Mouse (Mus musculus) urinary bladder, postnatal 10 days (tissue): ENCODE data around the gene C1qb.

Experiments used
- DNase-seq: peaks from one replicate; pipeline ENCODE4 v3.0.0; 2022; ENCODE audit warnings: low spot score

C1qb gene

DNA sequence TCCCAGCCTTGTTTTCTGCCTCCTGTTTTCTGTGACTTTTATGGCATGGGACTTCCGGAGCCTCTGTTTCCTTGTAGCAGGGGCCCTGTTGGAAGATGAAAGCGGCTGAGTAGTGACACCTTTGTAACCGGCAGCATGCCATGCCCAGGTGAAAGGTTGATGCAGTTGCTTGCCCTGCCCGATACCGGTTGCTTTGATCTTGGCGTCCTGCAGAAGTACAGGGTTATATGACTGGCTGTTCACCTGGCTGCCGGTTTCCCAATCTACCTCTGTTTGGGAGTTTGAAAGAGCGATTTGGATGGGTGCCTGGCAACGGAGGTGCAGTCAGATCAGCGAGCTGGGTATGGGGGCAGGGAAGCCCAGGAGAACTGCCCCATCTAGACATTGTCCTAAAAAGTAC, 43.2 kb downstream of the C1qb start:
- no peak for DNase-seq

DNA sequence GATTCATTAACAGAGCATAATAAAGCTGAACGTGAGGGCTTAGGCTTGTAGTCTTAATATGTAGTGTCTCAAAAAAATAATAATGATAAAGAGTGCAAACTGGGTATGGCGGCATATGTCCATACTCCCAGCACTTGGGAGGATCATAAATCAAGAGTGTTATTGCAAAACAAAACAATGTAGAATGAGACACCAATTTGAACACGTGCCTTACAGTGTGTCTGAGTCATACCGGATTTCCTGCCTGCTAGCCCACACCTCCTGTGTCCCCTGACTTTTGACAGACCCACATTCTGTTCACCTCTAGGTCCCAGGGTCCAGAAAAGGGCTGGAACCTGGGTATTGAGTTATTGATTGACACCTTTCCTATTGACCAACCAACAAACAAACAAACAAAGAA, 44.0 kb downstream of the C1qb start:
- no peak for DNase-seq

DNA sequence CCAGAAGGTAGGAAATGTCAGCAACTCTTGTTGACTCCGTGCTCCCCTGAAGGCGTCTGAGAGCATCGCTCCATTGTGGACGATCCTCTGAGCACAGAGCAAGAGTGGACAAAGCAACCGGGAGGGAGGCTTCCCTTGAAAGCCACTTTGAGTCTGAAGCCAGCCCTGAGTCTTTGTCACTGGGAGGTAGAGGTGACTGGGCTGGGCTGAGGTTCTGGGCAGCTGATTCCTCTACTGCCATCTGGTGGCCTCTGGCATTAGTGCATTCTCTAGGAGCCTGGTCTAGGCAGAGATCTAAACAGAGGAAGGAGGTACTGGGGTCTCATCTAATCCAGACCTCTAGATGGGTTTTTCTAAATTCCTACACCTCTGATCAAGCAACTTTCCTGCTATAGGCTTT, 44.9 kb downstream of the C1qb start:
- no peak for DNase-seq

DNA sequence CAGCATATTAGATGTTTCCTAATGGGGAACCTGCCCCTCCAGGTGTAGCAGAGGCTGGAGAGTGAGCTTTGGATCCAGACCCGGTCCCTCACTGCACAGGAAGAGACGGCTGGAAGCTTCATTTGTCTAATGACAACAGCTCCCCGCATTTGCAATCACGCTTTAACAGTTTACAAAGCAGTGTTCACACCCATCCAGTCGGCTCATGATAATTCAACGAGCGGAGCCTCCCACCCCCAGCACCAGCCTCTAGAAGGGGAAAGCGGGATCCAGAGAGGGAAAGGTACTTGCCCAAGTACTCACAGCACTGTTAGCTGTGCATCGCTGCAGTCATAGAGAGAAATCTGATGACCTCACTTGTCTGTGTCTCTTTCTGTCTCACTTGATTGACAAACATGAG, 47.5 kb downstream of the C1qb start:
- DNase-seq = no peak

DNA sequence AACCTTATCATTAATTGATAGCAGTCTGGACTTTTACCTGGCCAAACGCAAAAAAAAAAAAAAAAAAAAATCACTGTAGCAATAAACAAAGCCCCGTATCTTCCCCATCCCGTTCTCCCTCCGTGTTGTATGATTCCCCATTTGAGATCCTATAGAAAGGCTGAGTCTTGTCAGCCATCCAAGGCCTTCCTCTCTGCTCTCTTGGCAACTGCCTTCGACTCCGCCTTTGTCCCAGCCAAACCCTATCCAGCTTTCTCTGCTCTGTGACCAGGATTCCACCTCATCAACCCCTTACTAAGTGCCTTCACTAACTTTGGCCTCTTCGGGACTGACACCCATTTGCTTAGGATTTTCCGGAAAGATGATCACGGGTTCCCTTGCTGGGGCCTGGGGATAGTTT, 48.0 kb downstream of the C1qb start:
- no peak for DNase-seq

DNA sequence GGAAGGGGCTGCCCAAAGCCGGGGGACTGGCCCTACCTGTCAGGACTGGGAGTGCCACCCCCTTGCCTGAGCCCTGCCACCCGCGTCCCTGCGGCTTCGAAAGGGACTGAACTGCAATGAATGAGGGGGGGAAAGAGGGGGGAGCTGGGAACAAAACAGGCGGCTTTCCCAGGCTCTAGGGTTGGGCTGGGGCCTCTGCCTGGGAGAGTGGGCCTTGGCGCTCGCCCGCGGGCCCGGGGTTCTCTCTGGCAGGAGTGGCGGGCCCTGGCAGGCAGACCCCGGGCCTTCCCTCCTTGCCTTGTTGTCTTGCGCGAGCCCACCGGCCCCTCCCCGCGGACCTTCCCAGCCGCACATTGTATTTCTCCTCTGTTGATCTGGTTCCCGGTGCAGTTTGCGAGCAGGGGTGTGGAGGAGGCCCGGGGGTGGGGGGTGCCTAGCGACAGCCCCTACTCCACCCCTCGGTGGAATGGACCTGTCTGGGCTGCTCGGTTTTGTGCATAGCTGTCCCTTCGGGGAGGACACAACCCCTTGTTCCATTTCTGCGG, 49.5 kb downstream of the C1qb start:
- no peak for DNase-seq

DNA sequence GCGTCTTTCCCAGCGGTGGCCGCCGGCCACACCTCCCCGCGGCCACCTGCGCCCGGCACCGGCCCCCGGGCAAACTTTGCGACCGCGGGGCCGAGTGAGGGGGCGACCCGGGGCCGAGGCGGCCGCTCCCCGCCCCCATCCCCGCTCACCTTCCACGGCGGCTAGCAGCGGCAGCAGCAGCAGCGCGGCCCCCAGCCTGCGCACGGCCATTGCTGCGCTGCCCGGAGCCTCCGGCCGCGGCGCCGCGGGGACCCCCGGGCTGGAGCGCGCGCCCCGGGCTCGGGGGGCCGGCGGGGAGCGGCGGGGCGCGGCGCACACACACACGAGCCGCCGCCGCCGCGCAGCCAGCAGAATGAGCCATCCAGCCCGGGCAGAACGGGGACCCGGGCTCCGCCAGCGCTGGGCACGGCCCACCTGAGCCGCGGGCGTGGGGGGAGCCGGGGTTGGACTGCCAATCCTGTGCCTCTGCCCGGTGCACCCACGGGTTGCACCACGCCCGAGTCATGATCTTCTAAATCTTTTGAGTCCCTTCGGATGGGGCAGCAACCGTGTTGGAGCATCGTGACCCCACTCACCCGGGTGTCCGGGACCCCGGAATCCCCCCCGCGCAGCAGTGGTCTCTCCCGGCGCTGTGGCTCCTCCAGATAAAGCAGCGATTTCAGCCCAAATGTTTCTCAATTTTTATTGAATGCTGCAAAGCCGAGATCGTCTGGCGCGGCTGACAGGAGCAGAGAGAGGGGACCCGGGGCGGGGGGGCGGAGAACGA, 50.2 kb downstream of the C1qb start, which contains the start of gene Ephb2:
Gene Ephb2, minus strand, starts transcription at position 368 of the 766 bp plus-strand sequence.
- no peak for DNase-seq

DNA sequence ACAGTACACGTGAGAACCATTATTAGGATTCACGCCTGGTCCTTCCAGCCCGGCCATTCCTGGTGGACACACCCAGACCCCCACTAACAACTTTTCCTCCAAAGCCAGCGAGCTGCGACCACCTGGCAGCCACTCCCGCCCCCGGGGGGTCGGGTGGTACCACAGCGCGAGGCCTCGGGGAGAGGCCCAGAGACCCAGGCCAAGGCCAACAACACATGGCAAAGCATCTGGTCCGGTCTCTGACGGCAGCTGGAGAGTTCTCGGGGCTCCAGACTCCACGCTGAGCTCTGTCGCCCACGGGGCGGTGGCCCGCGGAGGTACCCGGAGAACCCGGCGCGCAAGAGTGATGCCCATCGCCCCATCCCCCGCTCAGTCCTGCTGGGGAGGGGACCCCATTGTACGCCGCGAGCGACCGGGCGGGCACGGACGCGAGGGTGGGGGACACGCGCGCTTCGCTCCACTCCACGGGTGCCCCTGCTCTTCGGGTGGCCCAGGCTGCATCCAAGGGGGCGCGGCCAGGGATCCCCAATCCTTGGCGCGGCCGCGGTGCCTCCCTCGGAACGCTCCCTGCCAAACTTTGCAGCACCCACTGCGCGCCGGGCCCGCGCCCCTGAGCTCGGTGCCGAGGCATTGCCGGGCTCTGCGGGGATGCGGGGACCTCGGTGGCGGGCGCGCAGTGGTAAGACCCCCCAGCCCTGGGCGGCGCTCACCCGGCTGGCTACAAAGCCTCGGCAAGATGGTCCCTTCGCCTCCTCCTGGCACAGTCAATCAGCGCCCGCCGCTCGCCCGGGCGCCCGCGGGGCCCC, 51.0 kb downstream of the C1qb start:
- DNase-seq = no peak

DNA sequence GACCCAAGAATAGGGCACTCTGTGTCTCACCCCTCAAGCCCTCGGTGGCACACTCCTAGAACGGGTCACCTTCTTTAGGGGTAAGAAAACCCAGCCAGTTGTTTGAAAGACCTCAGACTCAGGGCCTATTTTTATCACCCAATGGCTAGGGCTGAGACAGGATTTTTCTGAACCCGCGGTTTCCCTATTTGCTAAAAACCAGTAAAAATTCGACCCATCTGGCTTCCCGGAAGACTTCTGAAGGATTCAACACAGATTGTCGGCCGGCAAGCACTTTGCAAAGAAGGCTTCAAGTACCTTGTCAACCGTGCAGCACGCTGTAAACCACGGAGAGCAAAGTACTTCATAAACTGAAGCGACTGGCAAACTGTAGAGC, 51.6 kb downstream of the C1qb start:
- DNase-seq = no peak

DNA sequence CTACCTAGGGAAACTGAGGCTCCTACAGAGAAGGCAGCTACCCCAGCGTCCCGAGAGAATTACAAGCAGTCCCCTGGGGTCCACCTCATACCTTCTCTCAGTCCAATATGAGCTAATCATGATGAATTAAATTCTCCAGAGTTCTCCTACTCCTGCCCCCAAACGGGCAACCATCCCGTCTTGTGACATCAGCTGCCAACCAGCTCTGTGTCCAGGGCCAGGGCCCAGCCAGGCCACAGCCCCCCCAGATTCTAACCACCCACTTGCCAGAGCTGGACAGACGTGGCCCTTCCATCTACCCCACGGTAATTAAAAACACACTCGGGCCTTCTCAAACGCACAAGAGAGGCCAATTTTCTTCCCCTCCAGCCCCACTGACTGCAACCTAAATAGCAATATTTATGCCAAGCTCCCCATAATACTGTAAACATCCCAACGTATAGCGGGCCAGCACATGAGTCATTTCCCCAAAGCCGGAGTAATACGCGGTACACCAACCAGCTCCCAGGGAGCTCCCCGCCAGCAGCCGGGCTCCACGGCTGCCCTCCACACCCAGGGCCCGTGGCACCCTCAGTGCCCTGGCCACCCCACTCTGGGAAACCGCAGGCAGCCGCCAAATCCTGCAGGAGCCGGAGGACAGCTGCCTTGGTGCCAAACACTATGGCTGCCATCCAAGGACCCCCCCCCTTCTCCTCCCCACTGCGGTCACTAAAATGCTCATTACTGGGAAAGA, 52.2 kb downstream of the C1qb start:
- no peak for DNase-seq

DNA sequence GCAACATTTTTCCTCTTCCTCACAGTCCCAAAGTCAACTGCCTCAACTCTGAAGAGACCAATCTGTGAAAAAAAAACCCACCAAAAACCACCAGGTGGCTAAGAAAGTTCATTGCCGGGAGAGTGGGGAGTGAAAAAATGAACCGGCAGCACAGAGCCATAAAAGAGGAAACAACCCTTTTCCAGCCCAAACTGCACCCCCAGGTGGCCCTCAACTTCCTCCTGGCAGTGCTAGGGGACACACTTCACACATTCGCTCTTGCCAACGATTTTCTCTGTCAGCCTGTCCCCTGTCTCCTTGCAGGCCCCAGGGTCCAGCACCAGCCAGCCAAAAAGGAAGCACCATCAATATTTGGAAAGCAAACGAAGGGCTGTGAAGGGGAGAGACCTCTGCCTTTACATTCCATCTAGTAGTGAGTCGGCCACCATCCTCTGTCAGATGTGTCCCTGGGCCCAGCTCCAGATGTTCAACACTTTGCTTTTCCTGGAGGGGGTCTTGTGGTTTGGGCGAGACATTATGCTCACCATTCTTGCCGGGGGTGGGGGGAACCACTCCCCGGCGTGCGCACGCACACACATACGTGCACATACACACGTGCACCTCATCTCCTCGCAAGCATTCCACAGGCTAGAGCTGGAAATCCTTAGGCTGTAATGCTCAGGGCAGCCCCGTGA, 53.3 kb downstream of the C1qb start:
- no peak for DNase-seq

DNA sequence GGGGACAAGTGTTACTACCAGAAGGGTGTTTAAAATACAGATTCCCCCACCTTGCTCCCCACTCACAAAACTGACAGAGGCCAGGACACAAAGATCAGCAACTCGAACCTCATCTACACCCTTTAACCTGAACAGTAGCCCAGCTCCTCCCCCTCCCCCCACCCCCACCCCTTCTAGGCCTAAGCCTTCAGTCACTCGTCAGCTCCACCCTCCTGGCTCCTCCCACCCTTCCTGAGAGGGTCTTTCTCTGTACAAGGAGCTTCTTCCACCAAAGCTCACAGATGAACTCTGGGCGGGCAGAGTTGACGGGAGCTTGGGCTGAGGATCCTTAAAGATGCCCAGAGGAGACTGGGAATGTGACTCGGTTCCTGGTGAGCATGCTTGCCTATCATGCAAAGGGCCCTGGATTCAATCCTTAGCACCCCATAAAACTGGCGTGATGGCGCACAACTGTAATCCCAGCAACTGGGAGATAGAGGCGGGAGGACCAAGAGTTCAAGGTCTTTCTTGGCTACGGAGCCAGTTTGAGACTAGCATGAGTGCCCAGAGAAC, 55.6 kb downstream of the C1qb start:
- DNase-seq = no peak
